Mouse (Mus musculus) liver, adult 2 months (tissue): ENCODE data around the gene Ak1.

Experiments used
- CTCF ChIP-seq: fragments of 200-500 bp; IDR thresholded peaks from 2 replicates; pipeline ENCODE4 v1.5.1; 2011; ENCODE audit warnings: low read depth, low read length, control low read depth
- POLR2A ChIP-seq: fragments of 200-500 bp; IDR thresholded peaks from 2 replicates; pipeline ENCODE4 v1.6.1; 2011; ENCODE audit warnings: low read length, control low read depth; ENCODE audit not compliant: insufficient read depth; ENCODE audit errors: extremely low read depth

GRCm38 (mm10) chr2:32634277-32635105 lies 12.9 kb downstream of the Ak1 start:
- TF ChIP-seq CTCF (no peak), POLR2A (no peak)
